In genomic region chr12:14088960-14089359, GRCm38 (mm10) we compare ENCODE assay signal across 12 mouse cellular contexts.
A peak's percentile ranks its signal among the peaks of the same experiment; 100 is the strongest.
DNase-seq lines count a peak whose midpoint lies in the region; ATAC-seq and TF ChIP-seq lines count a peak whose summit lies in the region.
"Had no signal": no experiment of that assay in that cellular context is flagged by ENCODE, and none has a peak within 500 bp of the region (broad histone marks: within the 10 kb centered on the region; RNA-seq: fewer than 3 reads in every experiment).

No protein-coding gene starts in this region.

- peak; percentile 68 for DNase-seq in embryo, embryonic 10.5 days (ENCODE audit: low spot score)
- peak; percentile 27 for DNase-seq in forebrain, postnatal 0 days
- peak; percentile 43 for DNase-seq in telencephalon, adult 2 months (ENCODE audit: low read depth, low spot score)
- no peak for DNase-seq in layer of hippocampus, adult 8-10 months (ENCODE audit: low spot score in 2 of 2)
- no peak for DNase-seq in cerebellum, adult 11-12 months
- DNase-seq: cerebellum, postnatal 10 days; lung, embryonic 14.5 days had no signal

- no peak overlapping the region for H3K4me2 ChIP-seq in neural tube, embryonic 12.5 days (replicated peaks)
- H3K4me2 ChIP-seq in neural tube, embryonic 15.5 days, result no peak overlapping the region
- H3K4me2 ChIP-seq in forebrain, postnatal 0 days (ENCODE audit: low read depth), result no peak overlapping the region
- no peak overlapping the region for H3K4me2 ChIP-seq in heart, embryonic 11.5 days
- H3K4me2 ChIP-seq: lung, embryonic 14.5 days had no signal

- no peaks in the 10 kb centered on the region for H3K9me3 ChIP-seq in neural tube, embryonic 12.5 days
- H3K9me3 ChIP-seq in neural tube, embryonic 15.5 days (replicated peaks), result no peaks in the 10 kb centered on the region
- no peaks in the 10 kb centered on the region for H3K9me3 ChIP-seq in forebrain, postnatal 0 days (ENCODE audit: low read length)
- H3K9me3 ChIP-seq in heart, embryonic 11.5 days (replicated peaks; ENCODE audit: control insufficient read depth, low read length), result no peaks in the 10 kb centered on the region
- H3K9me3 ChIP-seq: heart, embryonic 10.5 days had no signal

- no peak for TF ChIP-seq CTCF in forebrain, postnatal 0 days (IDR thresholded peaks at IDR 0.05; ENCODE audit: low read depth)

- H3K27ac ChIP-seq in neural tube, embryonic 12.5 days, result no peak overlapping the region
- H3K27ac ChIP-seq in neural tube, embryonic 15.5 days (replicated peaks), result no peak overlapping the region
- H3K27ac ChIP-seq in forebrain, postnatal 0 days (ENCODE audit: low read depth, low read length), result no peak overlapping the region
- H3K27ac ChIP-seq in heart, embryonic 11.5 days (ENCODE audit: low read depth, low read length), result no peak overlapping the region
- H3K27ac ChIP-seq: heart, embryonic 10.5 days had no signal

- 11% methylated on average over 2 of the region's 2 CpGs for WGBS in neural tube, embryonic 12.5 days
- 10% methylated on average over 2 of the region's 2 CpGs for WGBS in neural tube, embryonic 15.5 days
- 10% methylated on average over 2 of the region's 2 CpGs for WGBS in forebrain, postnatal 0 days
- 56% methylated on average over 2 of the region's 2 CpGs for WGBS in heart, embryonic 11.5 days (ENCODE audit: insufficient replicate concordance)

- peak; percentile 82 for ATAC-seq in neural tube, embryonic 12.5 days (ENCODE audit: low FRiP score, low read depth)
- ATAC-seq in neural tube, embryonic 15.5 days (ENCODE audit: low FRiP score), result no peak
- ATAC-seq in forebrain, postnatal 0 days, result peak; percentile 79
- no peak for ATAC-seq in heart, embryonic 11.5 days (replicated peaks; ENCODE audit: insufficient number of reproducible peaks, low FRiP score, low TSS enrichment)
- ATAC-seq: CD4-positive, CD25-positive, alpha-beta regulatory T cell, adult 4 months had no signal

- H3K4me3 ChIP-seq in neural tube, embryonic 12.5 days, result no peak overlapping the region
- no peak overlapping the region for H3K4me3 ChIP-seq in neural tube, embryonic 15.5 days (replicated peaks)
- no peak overlapping the region for H3K4me3 ChIP-seq in forebrain, postnatal 0 days (ENCODE audit: low read depth, low read length)
- no peak overlapping the region for H3K4me3 ChIP-seq in heart, embryonic 11.5 days (ENCODE audit: low read depth, low read length)
- H3K4me3 ChIP-seq: heart, embryonic 10.5 days had no signal

- no peaks in the 10 kb centered on the region for H3K4me1 ChIP-seq in neural tube, embryonic 12.5 days
- H3K4me1 ChIP-seq in neural tube, embryonic 15.5 days, result no peaks in the 10 kb centered on the region
- H3K4me1 ChIP-seq in forebrain, postnatal 0 days (ENCODE audit: insufficient read depth), result 0 out of 2 replicates have a peak, but pooled peaks cover 4% of the 10 kb centered on the region
- no peaks in the 10 kb centered on the region for H3K4me1 ChIP-seq in heart, embryonic 11.5 days (ENCODE audit: control insufficient read depth, insufficient read depth, low read length)
- H3K4me1 ChIP-seq: heart, embryonic 10.5 days had no signal

- H3K27me3 ChIP-seq in neural tube, embryonic 12.5 days (replicated peaks), result no peaks in the 10 kb centered on the region
- no peaks in the 10 kb centered on the region for H3K27me3 ChIP-seq in neural tube, embryonic 15.5 days (replicated peaks)
- H3K27me3 ChIP-seq in forebrain, postnatal 0 days (ENCODE audit: insufficient read depth, low read length), result no peaks in the 10 kb centered on the region
- H3K27me3 ChIP-seq in heart, embryonic 11.5 days (ENCODE audit: control insufficient read depth, insufficient read depth, low read length), result no peaks in the 10 kb centered on the region

- no peaks in the 10 kb centered on the region for H3K36me3 ChIP-seq in neural tube, embryonic 12.5 days
- H3K36me3 ChIP-seq in neural tube, embryonic 15.5 days, result no peaks in the 10 kb centered on the region
- no peaks in the 10 kb centered on the region for H3K36me3 ChIP-seq in forebrain, postnatal 0 days (ENCODE audit: insufficient read depth)
- no peaks in the 10 kb centered on the region for H3K36me3 ChIP-seq in heart, embryonic 11.5 days (ENCODE audit: control insufficient read depth, insufficient read depth, low read length)
- H3K36me3 ChIP-seq: heart, embryonic 10.5 days had no signal

- H3K9ac ChIP-seq in neural tube, embryonic 12.5 days, result no peak overlapping the region
- no peak overlapping the region for H3K9ac ChIP-seq in neural tube, embryonic 15.5 days (replicated peaks)
- H3K9ac ChIP-seq in forebrain, postnatal 0 days, result no peak overlapping the region
- no peak overlapping the region for H3K9ac ChIP-seq in heart, embryonic 11.5 days (ENCODE audit: low read depth, low read length)
- H3K9ac ChIP-seq: lung, embryonic 14.5 days had no signal

Comparison
In these comparisons a context has a peak if more than half of its experiments do, and no peak if none do; other contexts are left out.
1. ATAC-seq: peak in neural tube, embryonic 12.5 days (single experiment) and forebrain, postnatal 0 days (single experiment); none in neural tube, embryonic 15.5 days (single experiment) and heart, embryonic 11.5 days (single experiment).
2. DNase-seq: peak in embryo, embryonic 10.5 days (single experiment), forebrain, postnatal 0 days (single experiment) and telencephalon, adult 2 months (single experiment); none in layer of hippocampus, adult 8-10 months (0 of 2) and cerebellum, adult 11-12 months (single experiment).